In the genomic region with DNA sequence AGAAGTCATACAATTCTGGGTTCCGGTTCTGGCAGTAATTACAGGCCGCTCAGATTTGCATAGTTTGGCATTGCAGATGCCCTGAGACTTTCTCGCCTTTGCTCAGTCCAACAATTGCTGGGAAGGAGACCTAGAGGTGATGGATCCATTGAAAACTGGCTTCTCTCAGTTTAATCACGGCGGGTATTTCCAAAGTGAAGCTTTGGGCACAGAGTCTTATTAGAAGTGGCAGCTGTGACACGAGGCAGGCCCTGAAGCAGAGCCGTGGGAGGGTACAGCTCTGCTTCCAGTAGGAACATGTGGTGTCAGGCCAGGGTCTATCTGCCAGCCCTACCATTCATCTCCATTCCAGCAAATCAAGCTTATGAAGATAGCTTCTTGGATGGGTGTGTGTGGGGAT, we compare ENCODE assay signal across 27 mouse cellular contexts.
"Had no signal": no experiment of that assay in that cellular context is flagged by ENCODE, and none has a peak within 500 bp of the region (broad histone marks: within the 10 kb centered on the region; RNA-seq: fewer than 3 reads in every experiment).

No protein-coding gene starts in this region.

- H3K4me3 ChIP-seq: heart, adult 2 months; heart, embryonic 13.5 days; heart, embryonic 15.5 days; hindbrain, embryonic 13.5 days; hindbrain, embryonic 15.5 days; kidney, embryonic 15.5 days; limb, embryonic 13.5 days; limb, embryonic 15.5 days; liver, embryonic 12.5 days had no signal

- H3K4me1 ChIP-seq: heart, embryonic 13.5 days; heart, embryonic 15.5 days; limb, embryonic 15.5 days; liver, embryonic 12.5 days had no signal

- H3K9me3 ChIP-seq: heart, embryonic 13.5 days; heart, embryonic 15.5 days; hindbrain, embryonic 13.5 days; hindbrain, embryonic 15.5 days; kidney, embryonic 15.5 days; limb, embryonic 13.5 days; limb, embryonic 15.5 days; liver, embryonic 12.5 days had no signal

- H3K36me3 ChIP-seq: heart, embryonic 13.5 days; heart, embryonic 15.5 days; hindbrain, embryonic 13.5 days; hindbrain, embryonic 15.5 days; kidney, embryonic 15.5 days; limb, embryonic 13.5 days; limb, embryonic 15.5 days; liver, embryonic 12.5 days had no signal

- ATAC-seq: hindbrain, postnatal 0 days; intestine, embryonic 16.5 days; liver, embryonic 12.5 days had no signal

- H3K27ac ChIP-seq: heart, adult 2 months; heart, embryonic 13.5 days; heart, embryonic 15.5 days; hindbrain, embryonic 13.5 days; hindbrain, embryonic 15.5 days; hindbrain, postnatal 0 days; kidney, embryonic 15.5 days; kidney, postnatal 0 days; limb, embryonic 13.5 days; limb, embryonic 15.5 days; liver, embryonic 12.5 days; liver, embryonic 14.5 days had no signal

- H3K9ac ChIP-seq: heart, embryonic 13.5 days; heart, embryonic 15.5 days; hindbrain, embryonic 13.5 days; hindbrain, embryonic 15.5 days; kidney, embryonic 15.5 days; limb, embryonic 13.5 days; limb, embryonic 15.5 days; liver, embryonic 12.5 days; liver, embryonic 14.5 days had no signal

- H3K4me2 ChIP-seq: heart, embryonic 11.5 days; heart, embryonic 13.5 days; heart, embryonic 15.5 days; hindbrain, embryonic 13.5 days; hindbrain, embryonic 15.5 days; kidney, embryonic 15.5 days; limb, embryonic 13.5 days; limb, embryonic 15.5 days; liver, embryonic 12.5 days had no signal

- DNase-seq: gastrocnemius, postnatal 14 days; gastrocnemius, postnatal 36 days; heart, adult 11 months; heart, adult 2 months; heart, postnatal 14 days; heart, postnatal 36 days; kidney, adult 11 months; kidney, adult 2 months; kidney, adult 9 months; kidney, postnatal 14 days; kidney, postnatal 36 days; layer of hippocampus, adult 9-11 months; layer of hippocampus, postnatal 36 days; left cerebral cortex, postnatal 4 days had no signal
